Mouse (Mus musculus): ENCODE results near the gene Fyttd1. TPM values are rescaled to one million over a fixed set of nuclear protein-coding genes. Genes with fewer than 3 reads are reported as not detected.
"Not testable (repeated sequence)": the region's sequence is repeated elsewhere in the genome, so short reads cannot be mapped to it uniquely, and the experiment has no call there.

Gene Fyttd1
- polyA plus RNA-seq, 1 experiment from 2014 or later = 125 TPM

DNA sequence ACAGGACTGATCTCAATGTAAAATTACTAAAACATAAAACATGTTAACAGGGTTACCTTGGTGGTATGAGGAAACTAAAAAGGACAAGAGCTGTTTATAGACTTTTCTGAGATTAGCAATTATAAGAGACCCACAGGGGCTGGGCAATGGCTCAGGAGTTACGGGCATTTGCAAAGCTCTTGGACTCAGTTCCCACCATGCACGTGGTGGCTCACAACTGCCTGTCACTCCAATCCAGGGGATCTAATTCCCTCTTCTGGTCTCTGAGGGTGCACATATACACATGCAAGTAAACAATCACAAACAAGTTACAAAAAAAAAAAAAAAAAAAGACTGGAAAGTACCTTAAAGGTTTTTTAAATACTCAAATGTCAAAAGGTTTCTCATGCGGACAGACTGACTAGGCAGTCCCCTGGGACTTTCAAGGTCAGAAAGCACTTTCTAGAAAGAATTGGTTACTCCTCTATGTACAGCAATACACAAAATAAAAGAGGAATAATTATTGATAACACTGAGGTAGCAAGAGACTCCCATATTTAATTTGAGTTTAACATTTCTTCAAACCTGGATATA is 15.4 kb upstream of the Fyttd1 start:
- 87% methylated on average over 3 of the region's 3 CpGs for WGBS
- Histone ChIP-seq H3K27ac (no peak overlapping the region), H3K27me3 (no peaks in the 10 kb centered on the region), H3K9ac (no peak overlapping the region), H3K4me3 (no peak overlapping the region), H3K4me1 (replicated peaks) (peaks cover 46% of the 10 kb centered on the region), H3K4me2 (no peak overlapping the region), H3K9me3 (replicated peaks) (no peaks in the 10 kb centered on the region), H3K36me3 (peaks cover 18% of the 10 kb centered on the region; the same call in 1 of the 2 replicates)
- ATAC-seq (replicated peaks; ENCODE audit: insufficient number of reproducible peaks, insufficient read depth, low FRiP score, low read depth) = no peak

DNA sequence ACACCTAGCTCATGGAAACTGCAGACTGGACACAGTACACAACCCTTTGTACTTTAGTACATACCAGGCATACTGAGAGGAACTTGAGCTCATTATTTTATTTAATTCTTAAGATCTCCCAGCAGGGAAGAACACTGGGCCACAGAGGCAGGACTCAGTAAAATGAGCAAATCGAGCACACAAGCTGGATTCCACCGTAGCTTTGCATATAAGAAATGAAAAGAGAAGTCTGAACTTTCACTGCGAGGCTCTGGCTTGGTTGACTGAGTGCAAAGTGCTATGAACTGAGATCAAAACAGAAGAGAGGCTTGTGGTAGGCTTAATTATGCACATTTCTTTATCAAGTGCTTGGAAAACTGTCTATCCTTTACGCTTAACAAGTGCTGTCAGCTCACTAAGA is 11.9 kb upstream of the Fyttd1 start:
- H3K4me2 ChIP-seq = no peak overlapping the region
- H3K9ac ChIP-seq = 0 out of 2 replicates have a peak overlapping the region, but pooled peaks have one; percentile 20
- H3K27me3 ChIP-seq = no peaks in the 10 kb centered on the region
- ATAC-seq (replicated peaks; ENCODE audit: insufficient number of reproducible peaks, insufficient read depth, low FRiP score, low read depth) = no peak
- no peak overlapping the region for H3K4me3 ChIP-seq
- H3K36me3 ChIP-seq = peaks cover 18% of the 10 kb centered on the region; the same call in 1 of the 2 replicates
- peaks cover 30% of the 10 kb centered on the region for H3K4me1 ChIP-seq (replicated peaks)
- WGBS = 75% methylated on average over 4 of the region's 4 CpGs
- H3K9me3 ChIP-seq (replicated peaks) = no peaks in the 10 kb centered on the region
- H3K27ac ChIP-seq = no peak overlapping the region

DNA sequence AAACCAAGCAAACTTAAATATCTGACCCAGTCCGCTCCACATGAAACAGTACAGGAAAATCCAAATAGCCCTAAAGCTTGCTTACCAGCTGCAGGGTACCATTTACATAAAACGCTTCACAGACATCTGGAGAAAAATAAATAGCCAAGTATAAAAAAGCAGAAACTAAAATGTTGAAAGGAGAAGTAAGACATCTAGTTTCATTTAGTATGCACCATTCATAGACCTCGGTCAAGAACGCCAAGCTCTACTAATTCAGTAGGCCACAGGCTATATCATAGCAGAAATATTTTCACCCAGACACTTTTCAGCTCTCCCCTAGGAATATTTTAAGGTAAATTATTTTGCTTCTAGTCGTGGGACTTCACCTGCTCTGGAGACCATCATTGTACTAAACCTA is 10.6 kb upstream of the Fyttd1 start:
- WGBS = 76% methylated on average over 5 of the region's 5 CpGs
- H3K27me3 ChIP-seq = no peaks in the 10 kb centered on the region
- no peaks in the 10 kb centered on the region for H3K9me3 ChIP-seq (replicated peaks)
- H3K36me3 ChIP-seq = 0 out of 2 replicates have a peak, but pooled peaks cover 8% of the 10 kb centered on the region
- H3K4me3 ChIP-seq = peak overlapping the region; percentile 67
- peaks cover 30% of the 10 kb centered on the region for H3K4me1 ChIP-seq (replicated peaks)
- peak overlapping the region; percentile 66 for H3K4me2 ChIP-seq
- peak overlapping the region; percentile 73 for H3K9ac ChIP-seq
- H3K27ac ChIP-seq = 0 out of 2 replicates have a peak overlapping the region, but pooled peaks have one; percentile 90
- ATAC-seq (replicated peaks; ENCODE audit: insufficient number of reproducible peaks, insufficient read depth, low FRiP score, low read depth) = no peak

DNA sequence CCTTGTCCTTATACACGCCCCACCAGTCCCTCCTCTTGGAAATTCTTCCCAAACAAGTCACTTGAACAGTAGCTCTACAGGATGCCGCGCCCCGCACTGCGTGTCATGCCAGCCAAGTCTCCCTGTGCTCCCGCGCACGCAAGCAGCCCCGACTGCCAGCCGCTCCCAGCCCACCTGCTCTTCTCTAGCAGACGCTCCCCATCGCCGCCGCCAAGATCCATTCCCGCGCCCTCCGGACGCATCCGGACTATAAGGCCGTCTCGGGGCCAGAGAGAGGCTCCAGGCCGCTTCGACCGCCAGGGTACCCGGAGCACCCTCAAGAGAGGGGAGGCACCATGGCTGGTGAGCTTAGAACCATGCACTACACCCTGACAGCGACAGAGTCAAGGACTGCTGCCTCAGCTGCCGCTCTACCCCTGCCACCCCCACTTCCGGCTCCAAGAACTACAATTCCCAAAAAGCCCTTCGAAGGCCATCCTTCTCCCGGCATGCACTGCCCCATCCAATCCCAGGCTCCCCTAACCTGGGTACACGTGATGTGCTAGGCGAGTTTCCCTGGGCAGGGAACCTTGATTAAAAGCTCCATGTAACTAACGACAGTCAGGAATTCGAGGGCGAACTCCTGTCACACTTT is 9.3 kb upstream of the Fyttd1 start:
- WGBS = under 1% methylated on average over 34 of the region's 35 CpGs
- peak; percentile 98 for ATAC-seq (replicated peaks; ENCODE audit: insufficient number of reproducible peaks, insufficient read depth, low FRiP score, low read depth)
- Histone ChIP-seq H3K4me3 (peak overlapping the region; percentile 67), H3K4me2 (peak overlapping the region; percentile 66), H3K9ac (peak overlapping the region; percentile 73), H3K27ac (peak overlapping the region; percentile 90), H3K36me3 (0 out of 2 replicates have a peak, but pooled peaks cover 8% of the 10 kb centered on the region), H3K4me1 (replicated peaks) (peaks cover 30% of the 10 kb centered on the region), H3K27me3 (no peaks in the 10 kb centered on the region), H3K9me3 (replicated peaks) (no peaks in the 10 kb centered on the region)

DNA sequence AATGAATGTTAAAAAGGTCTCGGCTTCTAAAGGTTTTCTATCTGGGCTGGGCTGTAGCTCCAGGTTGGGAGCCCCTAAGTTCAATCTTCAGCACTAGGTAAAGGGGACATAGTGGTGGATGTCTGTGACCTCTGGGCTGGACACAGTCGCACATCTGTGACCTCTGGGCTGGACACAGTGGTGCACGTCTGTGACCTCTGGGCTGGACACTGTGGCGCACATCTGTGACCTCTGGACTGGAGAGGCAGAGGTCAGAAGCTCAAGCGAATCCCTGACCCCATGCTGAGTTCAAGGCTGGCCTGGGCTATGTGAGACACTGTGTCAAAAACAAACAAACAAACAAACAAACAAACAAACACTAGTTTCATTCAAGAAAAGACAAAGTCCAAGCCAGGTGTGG is 7.1 kb upstream of the Fyttd1 start:
- H3K4me1 ChIP-seq (replicated peaks) = peaks cover 24% of the 10 kb centered on the region
- 62% methylated on average over 5 of the region's 5 CpGs for WGBS
- no peak overlapping the region for H3K9ac ChIP-seq
- H3K4me2 ChIP-seq = no peak overlapping the region
- no peaks in the 10 kb centered on the region for H3K27me3 ChIP-seq
- H3K9me3 ChIP-seq (replicated peaks) = no peaks in the 10 kb centered on the region
- no peak overlapping the region for H3K27ac ChIP-seq
- no peaks in the 10 kb centered on the region for H3K36me3 ChIP-seq
- ATAC-seq (replicated peaks; ENCODE audit: insufficient number of reproducible peaks, insufficient read depth, low FRiP score, low read depth) = no peak
- H3K4me3 ChIP-seq = no peak overlapping the region

DNA sequence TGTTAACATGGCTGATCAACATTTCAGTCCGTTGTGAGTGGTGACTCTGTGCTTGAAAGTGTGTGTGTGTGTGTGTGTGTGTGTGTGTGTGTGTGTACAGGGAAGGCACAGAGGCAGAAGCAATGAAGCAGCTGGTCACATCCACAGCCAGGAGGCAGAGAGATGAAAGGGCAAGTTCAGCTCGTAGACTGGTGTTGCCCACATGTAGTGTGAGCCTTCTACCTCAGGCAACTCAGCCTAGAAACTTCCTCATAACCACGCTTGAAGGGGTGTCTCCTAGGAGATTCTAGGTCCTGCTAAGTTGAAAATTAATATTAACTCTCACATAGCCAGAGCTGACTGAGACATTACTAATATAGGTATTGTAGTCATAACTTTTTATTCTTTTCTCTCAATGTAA is 3.9 kb upstream of the Fyttd1 start:
- no peaks in the 10 kb centered on the region for H3K9me3 ChIP-seq (replicated peaks)
- no peak overlapping the region for H3K4me2 ChIP-seq
- no peak for ATAC-seq (replicated peaks; ENCODE audit: insufficient number of reproducible peaks, insufficient read depth, low FRiP score, low read depth)
- no peaks in the 10 kb centered on the region for H3K36me3 ChIP-seq
- no peak overlapping the region for H3K9ac ChIP-seq
- peaks cover 12% of the 10 kb centered on the region for H3K4me1 ChIP-seq (replicated peaks)
- 56% methylated on average over 3 of the region's 3 CpGs for WGBS
- H3K27me3 ChIP-seq = no peaks in the 10 kb centered on the region
- H3K4me3 ChIP-seq = no peak overlapping the region
- no peak overlapping the region for H3K27ac ChIP-seq

DNA sequence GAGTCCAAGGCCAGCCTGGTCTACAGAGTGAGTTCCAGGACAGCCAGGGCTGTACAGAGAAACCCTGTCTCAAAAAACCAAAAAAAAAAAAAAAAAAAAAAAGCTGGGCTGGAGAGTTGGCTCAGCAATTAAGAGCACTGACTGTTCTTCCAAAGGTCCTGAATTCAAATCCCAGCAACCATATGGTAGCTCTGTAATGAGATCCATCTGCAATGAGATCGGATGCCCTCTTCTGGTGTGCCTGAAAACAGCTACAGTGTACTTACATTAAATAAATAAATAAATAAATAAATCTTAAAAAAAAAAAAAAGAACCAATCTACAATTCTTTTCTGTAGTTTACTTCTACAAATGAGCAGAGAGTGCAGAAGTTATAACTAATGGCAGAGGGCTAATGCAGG is 2.0 kb upstream of the Fyttd1 start:
- not testable (repeated sequence) for H3K4me3 ChIP-seq; H3K36me3 ChIP-seq; H3K9me3 ChIP-seq (replicated peaks); H3K27ac ChIP-seq; ATAC-seq (replicated peaks; ENCODE audit: insufficient number of reproducible peaks, insufficient read depth, low FRiP score, low read depth); H3K4me2 ChIP-seq; H3K9ac ChIP-seq; H3K27me3 ChIP-seq
- WGBS = 67% methylated on average over 1 of the region's 1 CpGs
- H3K4me1 ChIP-seq (replicated peaks) = peaks cover 20% of the 10 kb centered on the region

DNA sequence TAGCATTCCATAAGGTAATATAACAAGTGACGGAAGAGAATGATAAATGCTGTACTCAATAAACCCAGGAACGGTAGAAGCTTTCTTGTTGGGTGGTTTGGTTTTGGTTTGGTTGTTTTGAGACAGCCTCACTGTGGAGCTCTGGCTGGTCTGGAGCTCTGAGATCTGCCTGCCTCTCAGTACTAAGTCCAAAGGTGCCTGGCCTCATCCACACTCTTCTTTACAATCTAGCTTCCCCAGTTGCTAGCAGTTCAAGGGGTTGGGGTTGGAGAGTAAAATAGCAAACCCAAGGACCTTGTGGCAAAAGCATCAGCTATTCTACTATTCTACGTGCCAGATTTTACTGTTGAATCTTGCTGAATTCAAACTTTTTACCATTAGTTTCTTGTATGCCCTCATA is 1.5 kb upstream of the Fyttd1 start:
- Histone ChIP-seq H3K4me3 (no peak overlapping the region), H3K27me3 (no peaks in the 10 kb centered on the region), H3K27ac (no peak overlapping the region), H3K9ac (no peak overlapping the region), H3K4me1 (replicated peaks) (peaks cover 26% of the 10 kb centered on the region), H3K4me2 (0 out of 2 replicates have a peak overlapping the region, but pooled peaks have one; percentile 82), H3K9me3 (replicated peaks) (no peaks in the 10 kb centered on the region), H3K36me3 (no peaks in the 10 kb centered on the region)
- 90% methylated on average over 3 of the region's 3 CpGs for WGBS
- ATAC-seq (replicated peaks; ENCODE audit: insufficient number of reproducible peaks, insufficient read depth, low FRiP score, low read depth) = no peak

DNA sequence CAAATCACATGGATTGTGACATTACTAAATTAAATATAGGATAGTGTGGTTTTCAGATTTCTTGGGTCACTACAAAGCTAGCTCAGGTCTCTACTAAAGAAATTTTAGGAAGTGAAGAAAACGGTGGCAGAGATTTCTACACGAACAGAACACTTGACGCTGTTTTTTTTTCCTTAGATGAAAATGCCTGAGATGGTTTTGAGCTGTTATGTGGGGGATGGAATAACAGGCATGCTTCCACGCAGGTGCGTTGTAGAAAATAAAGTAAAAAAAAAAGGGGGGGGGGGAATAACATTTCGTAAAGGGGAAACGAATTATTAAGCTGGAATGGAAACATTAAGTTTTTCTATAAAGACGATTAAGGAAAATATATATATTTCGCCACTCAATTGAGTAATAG is 469 bp upstream of the Fyttd1 start:
- no peak for ATAC-seq (replicated peaks; ENCODE audit: insufficient number of reproducible peaks, insufficient read depth, low FRiP score, low read depth)
- peak overlapping the region; percentile 89 for H3K27ac ChIP-seq
- H3K27me3 ChIP-seq = no peaks in the 10 kb centered on the region
- 16% methylated on average over 9 of the region's 9 CpGs for WGBS
- peaks cover 28% of the 10 kb centered on the region for H3K4me1 ChIP-seq (replicated peaks)
- H3K4me3 ChIP-seq = peak overlapping the region; percentile 96
- H3K4me2 ChIP-seq = peak overlapping the region; percentile 82
- no peaks in the 10 kb centered on the region for H3K36me3 ChIP-seq
- H3K9me3 ChIP-seq (replicated peaks) = no peaks in the 10 kb centered on the region
- peak overlapping the region; percentile 97 for H3K9ac ChIP-seq

DNA sequence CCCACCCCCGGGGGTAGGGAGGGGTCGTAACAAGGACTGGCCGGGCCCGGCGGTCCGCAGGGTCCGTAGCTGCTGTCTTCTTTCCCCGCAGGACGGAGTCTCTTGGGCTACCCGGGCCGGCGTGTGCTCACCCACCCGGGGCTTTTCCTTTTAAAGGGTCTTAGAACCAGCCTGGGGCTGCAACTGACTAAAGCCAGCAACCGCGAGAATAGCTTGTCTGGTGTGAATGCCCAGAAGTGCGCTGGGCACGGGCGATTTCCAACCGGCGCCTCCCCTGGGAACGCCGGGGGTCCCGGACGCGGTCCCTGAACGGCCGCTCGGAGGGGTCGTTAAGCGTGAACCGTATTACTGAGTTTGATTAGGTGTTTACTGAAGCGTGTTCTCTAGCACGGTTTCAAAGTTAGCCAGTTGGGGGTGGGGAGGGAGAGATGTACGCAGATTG is 878 bp downstream of the Fyttd1 start:
- H3K36me3 ChIP-seq = no peaks in the 10 kb centered on the region; the same call in 1 of the 2 replicates
- H3K27ac ChIP-seq = peak overlapping the region; percentile 89
- H3K4me2 ChIP-seq = peak overlapping the region; percentile 82
- no peaks in the 10 kb centered on the region for H3K27me3 ChIP-seq
- H3K9ac ChIP-seq = peak overlapping the region; percentile 97
- H3K4me1 ChIP-seq (replicated peaks) = peaks cover 36% of the 10 kb centered on the region
- H3K4me3 ChIP-seq = peak overlapping the region; percentile 96
- ATAC-seq (replicated peaks; ENCODE audit: insufficient number of reproducible peaks, insufficient read depth, low FRiP score, low read depth) = peak; percentile 43
- H3K9me3 ChIP-seq (replicated peaks) = no peaks in the 10 kb centered on the region
- 2% methylated on average over 30 of the region's 34 CpGs for WGBS

DNA sequence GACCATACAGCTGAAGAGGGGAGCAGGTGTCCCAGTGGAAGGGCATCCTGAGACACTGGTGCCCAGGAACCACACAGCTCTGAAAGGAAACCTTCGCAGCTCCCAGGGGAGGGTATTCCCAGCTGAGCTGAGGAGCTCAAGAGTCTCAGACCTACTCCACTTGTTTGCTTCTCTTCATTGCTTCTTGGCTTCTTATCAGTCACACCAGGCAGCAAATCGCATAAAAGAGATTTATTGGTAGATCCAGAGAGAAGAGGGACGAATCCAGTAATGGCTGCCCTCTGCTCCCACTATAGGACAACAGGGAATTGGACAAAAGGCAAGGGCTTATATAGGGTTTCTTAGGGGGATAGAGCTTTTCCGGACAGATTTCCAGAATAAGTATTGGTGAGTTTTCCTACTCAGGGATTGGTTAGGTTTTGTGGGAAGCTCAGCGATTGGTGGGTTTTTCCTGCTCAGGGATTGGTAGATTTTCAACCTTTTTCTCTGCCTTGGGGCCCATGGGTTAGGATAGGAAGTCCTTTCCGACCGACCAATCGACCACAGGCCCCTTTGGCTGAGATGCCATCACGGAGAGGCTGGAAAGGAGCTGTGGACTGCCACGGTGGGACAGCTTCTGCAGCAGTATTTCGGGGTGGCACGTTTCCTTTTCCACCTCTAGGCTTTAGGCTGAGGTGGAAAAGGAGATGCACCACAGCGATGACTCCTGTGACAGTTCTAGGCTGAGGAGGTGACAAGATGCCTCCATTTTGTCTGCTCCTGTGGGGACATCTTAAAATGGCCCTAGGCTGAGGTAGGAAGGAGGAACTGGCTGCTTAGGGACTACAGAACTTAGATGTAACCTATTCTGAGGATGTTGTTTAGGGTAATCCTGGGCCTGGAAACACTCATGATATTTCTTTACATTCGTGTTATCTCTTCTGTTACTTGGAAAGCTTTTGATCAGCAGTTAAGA is 1.9 kb downstream of the Fyttd1 start:
- no peaks in the 10 kb centered on the region; the same call in 1 of the 2 replicates for H3K36me3 ChIP-seq
- 80% methylated on average over 14 of the region's 14 CpGs for WGBS
- peak overlapping the region; percentile 97; the same call in 1 of the 2 replicates for H3K9ac ChIP-seq
- H3K27me3 ChIP-seq = no peaks in the 10 kb centered on the region
- peak overlapping the region; percentile 82 for H3K4me2 ChIP-seq
- H3K4me1 ChIP-seq (replicated peaks) = peaks cover 36% of the 10 kb centered on the region
- no peak for ATAC-seq (replicated peaks; ENCODE audit: insufficient number of reproducible peaks, insufficient read depth, low FRiP score, low read depth)
- H3K9me3 ChIP-seq (replicated peaks) = no peaks in the 10 kb centered on the region
- peak overlapping the region; percentile 96 for H3K4me3 ChIP-seq
- peak overlapping the region; percentile 35; the same call in 1 of the 2 replicates for H3K27ac ChIP-seq

Data from heart, embryonic 15.5 days (tissue).